Mouse (Mus musculus): ENCODE measurements around the gene Grasp.

DNA sequence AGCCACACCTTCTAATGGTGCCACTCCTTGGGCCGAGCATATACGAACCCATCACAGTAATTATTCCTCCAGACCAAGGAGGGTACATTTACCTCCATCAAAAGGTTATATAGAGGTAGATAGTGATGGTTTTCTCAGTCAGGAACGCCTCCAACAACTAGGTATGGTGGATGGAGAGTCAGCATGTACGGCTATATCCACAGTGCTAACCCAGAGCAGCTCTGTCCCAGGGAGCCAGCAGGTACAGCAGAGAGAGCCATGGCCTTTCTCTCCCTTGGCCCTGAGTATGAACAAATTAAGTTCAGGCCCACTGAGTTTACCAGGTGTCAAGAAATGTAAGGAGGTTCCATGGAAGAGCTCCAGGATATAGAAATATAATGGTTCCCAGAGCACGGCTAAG lies 27.9 kb downstream of the Grasp start:
- TF ChIP-seq CTCF (IDR thresholded peaks at IDR 0.05; ENCODE audit: low read depth, low read length) (no peak), GATA1 (IDR thresholded peaks at IDR 0.05; ENCODE audit: borderline replicate concordance, low read length) (no peak)
